Mouse (Mus musculus): ENCODE results near the gene Hist1h2ah. TPM values are rescaled to one million over a fixed set of nuclear protein-coding genes. Genes with fewer than 3 reads are reported as not detected.
"Not testable (repeated sequence)": the region's sequence is repeated elsewhere in the genome, so short reads cannot be mapped to it uniquely, and the experiment has no call there.

Gene Hist1h2ah
- polyA plus RNA-seq, 1 experiment from 2014 or later: 10.9 TPM

DNA sequence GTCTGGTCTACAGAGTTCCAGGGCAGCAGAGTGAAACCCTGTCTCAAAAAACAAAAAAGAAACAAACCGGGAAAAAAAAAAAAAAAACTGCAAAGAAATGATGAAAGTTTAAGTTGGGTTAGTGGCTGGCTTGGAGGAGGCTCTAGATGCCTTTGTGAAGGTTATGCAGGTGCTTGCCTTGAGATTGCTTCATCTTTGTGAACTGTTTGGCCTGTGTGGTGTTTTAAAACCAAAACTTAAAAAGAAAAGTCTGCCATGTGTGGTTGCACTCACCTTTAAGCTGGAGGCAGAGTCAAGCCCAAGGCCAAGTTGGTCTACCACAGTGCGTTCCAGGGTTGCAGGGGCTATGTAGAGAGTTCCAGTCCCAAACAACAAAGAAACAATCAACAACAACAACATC lies 13.7 kb upstream of the Hist1h2ah start:
- Histone ChIP-seq H3K27ac (ENCODE audit: low read length) (no peak overlapping the region), H3K4me3 (replicated peaks; ENCODE audit: low read length) (no peak overlapping the region), H3K36me3 (ENCODE audit: control insufficient read depth, insufficient read depth, low read length) (no peaks in the 10 kb centered on the region), H3K4me2 (ENCODE audit: low read depth, low read length) (no peak overlapping the region), H3K9me3 (replicated peaks; ENCODE audit: control insufficient read depth, low read length) (no peaks in the 10 kb centered on the region), H3K9ac (ENCODE audit: low read length) (no peak overlapping the region), H3K27me3 (ENCODE audit: control insufficient read depth, insufficient read depth, low read length) (no peaks in the 10 kb centered on the region), H3K4me1 (ENCODE audit: control insufficient read depth, insufficient read depth, low read length) (0 out of 2 replicates have a peak, but pooled peaks cover 4% of the 10 kb centered on the region)
- no peak for ATAC-seq (ENCODE audit: insufficient read depth, low FRiP score)
- WGBS: 90% methylated on average over 2 of the region's 2 CpGs

DNA sequence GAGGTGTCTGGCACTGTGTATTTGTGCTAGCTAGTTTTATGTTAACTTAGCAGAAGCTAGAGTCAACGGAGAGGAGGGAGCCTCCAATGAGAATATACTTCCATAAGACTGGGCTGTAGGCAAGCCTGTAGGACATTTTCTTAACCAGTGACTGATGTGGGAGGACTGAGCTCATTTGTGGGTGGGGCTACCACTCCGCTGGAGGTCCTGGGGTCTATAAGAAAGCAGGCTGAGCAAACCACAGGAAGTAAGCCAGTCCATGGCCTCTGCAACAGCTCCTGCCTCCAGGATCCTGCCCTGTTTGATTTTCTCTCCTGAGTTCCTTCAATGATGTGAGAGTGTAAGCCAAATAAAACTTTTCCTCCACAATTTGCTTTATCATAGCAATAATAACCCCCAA lies 9.9 kb upstream of the Hist1h2ah start:
- Histone ChIP-seq H3K9me3 (replicated peaks; ENCODE audit: control insufficient read depth, low read length) (no peaks in the 10 kb centered on the region), H3K4me3 (replicated peaks; ENCODE audit: low read length) (no peak overlapping the region), H3K4me2 (ENCODE audit: low read depth, low read length) (no peak overlapping the region), H3K36me3 (ENCODE audit: control insufficient read depth, insufficient read depth, low read length) (no peaks in the 10 kb centered on the region), H3K4me1 (ENCODE audit: control insufficient read depth, insufficient read depth, low read length) (peaks cover 17% of the 10 kb centered on the region), H3K27ac (ENCODE audit: low read length) (no peak overlapping the region), H3K27me3 (ENCODE audit: control insufficient read depth, insufficient read depth, low read length) (no peaks in the 10 kb centered on the region), H3K9ac (ENCODE audit: low read length) (no peak overlapping the region)
- no peak for ATAC-seq (ENCODE audit: insufficient read depth, low FRiP score)
- WGBS: 65% methylated on average over 2 of the region's 2 CpGs

DNA sequence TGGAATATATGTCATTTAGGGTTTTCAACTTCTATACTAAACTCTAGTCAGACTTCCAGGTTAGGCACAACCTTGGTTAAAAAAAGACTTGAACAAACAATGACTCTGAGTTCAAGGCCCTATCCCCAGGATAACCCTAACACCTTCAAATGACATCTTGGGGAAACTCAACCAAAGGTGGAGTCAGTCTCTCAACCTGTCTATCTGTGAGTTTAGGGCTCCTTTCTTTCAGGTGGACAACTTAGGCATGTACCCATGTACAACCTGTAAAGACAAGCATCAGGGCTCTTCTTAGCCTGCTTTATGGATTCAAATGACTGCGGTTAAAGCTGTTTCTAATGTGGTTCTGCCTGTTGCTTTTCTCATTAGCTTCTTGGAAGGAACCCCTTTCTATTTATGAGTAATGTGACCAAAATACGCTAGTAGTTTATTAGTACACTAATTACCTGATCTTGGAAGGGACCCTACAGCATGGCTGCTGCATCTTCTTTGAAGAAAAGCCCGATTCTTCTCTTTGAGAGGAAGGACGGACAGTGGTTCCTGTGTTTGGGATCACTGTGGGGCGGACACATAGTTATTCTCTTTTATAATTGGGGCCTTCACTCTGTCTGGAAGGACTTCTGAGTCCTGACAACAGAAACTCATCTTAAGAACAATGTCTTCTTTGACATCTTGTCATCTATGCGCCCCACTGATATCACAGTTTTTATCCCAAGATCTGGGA lies 9.2 kb upstream of the Hist1h2ah start:
- peak overlapping the region; percentile 58 for H3K4me2 ChIP-seq (ENCODE audit: low read depth, low read length)
- H3K9ac ChIP-seq (ENCODE audit: low read length): no peak overlapping the region
- WGBS: 85% methylated on average over 6 of the region's 6 CpGs
- H3K27me3 ChIP-seq (ENCODE audit: control insufficient read depth, insufficient read depth, low read length): no peaks in the 10 kb centered on the region
- ATAC-seq (ENCODE audit: insufficient read depth, low FRiP score): no peak
- no peaks in the 10 kb centered on the region for H3K36me3 ChIP-seq (ENCODE audit: control insufficient read depth, insufficient read depth, low read length)
- H3K4me1 ChIP-seq (ENCODE audit: control insufficient read depth, insufficient read depth, low read length): peaks cover 19% of the 10 kb centered on the region
- no peak overlapping the region for H3K4me3 ChIP-seq (replicated peaks; ENCODE audit: low read length)
- H3K9me3 ChIP-seq (replicated peaks; ENCODE audit: control insufficient read depth, low read length): no peaks in the 10 kb centered on the region
- no peak overlapping the region for H3K27ac ChIP-seq (ENCODE audit: low read length)

- Histone ChIP-seq H3K9me3 (replicated peaks; ENCODE audit: control insufficient read depth, low read length) (no peaks in the 10 kb centered on the region), H3K27ac (ENCODE audit: low read length) (peak overlapping the region; percentile 84), H3K27me3 (ENCODE audit: control insufficient read depth, insufficient read depth, low read length) (no peaks in the 10 kb centered on the region), H3K4me1 (ENCODE audit: control insufficient read depth, insufficient read depth, low read length) (peaks cover 19% of the 10 kb centered on the region), H3K4me2 (ENCODE audit: low read depth, low read length) (peak overlapping the region; percentile 58), H3K9ac (ENCODE audit: low read length) (peak overlapping the region; percentile 63), H3K4me3 (replicated peaks; ENCODE audit: low read length) (peak overlapping the region; percentile 43), H3K36me3 (ENCODE audit: control insufficient read depth, insufficient read depth, low read length) (no peaks in the 10 kb centered on the region)
- WGBS: under 1% methylated on average over 8 of the region's 14 CpGs
- 0 out of 2 replicates have a peak, but pooled peaks have one; percentile 2 for ATAC-seq (ENCODE audit: insufficient read depth, low FRiP score)
Observed at GRCm38 (mm10) chr13:22043503-22044431, 8.4 kb upstream of the Hist1h2ah start.

DNA sequence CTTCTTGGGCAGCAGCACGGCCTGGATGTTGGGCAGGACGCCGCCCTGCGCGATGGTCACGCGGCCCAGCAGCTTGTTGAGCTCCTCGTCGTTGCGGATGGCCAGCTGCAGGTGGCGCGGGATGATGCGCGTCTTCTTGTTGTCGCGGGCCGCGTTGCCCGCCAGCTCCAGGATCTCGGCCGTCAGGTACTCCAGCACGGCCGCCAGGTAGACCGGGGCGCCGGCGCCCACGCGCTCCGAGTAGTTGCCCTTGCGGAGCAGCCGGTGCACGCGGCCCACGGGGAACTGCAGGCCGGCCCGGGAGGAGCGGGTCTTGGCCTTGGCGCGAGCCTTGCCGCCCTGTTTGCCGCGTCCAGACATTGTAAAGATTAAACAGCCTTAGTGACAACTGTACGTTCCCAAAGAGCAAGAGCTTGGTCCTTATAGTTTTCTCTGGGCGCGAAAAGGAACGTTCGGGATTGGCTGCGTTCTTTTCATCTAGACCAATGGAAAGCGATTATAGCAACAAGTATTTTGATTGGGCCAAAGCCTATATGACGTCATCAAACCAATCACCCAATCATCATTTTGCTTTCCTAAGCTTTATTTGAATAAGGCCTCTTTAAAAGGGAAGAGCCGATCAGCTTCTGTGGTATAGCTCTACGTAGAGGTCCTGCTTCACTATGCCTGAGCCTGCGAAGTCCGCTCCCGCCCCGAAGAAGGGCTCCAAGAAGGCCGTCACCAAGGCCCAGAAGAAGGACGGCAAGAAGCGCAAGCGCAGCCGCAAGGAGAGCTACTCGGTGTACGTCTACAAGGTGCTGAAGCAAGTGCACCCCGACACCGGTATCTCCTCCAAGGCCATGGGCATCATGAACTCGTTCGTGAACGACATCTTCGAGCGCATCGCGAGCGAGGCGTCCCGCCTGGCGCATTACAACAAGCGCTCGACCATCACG lies 7.5 kb upstream of the Hist1h2ah start, which contains the start of the genes Hist1h2ag and Hist1h2bj:
Gene Hist1h2ag, minus strand, starts transcription at position 377 of the 935 bp plus-strand sequence.
Gene Hist1h2bj, plus strand, starts transcription at position 647 of the 935 bp plus-strand sequence.
- H3K27ac ChIP-seq (ENCODE audit: low read length): peak within 1 kb of the TSS; percentile 93
- H3K9ac ChIP-seq (ENCODE audit: low read length): peak within 1 kb of the TSS; percentile 67
- H3K4me2 ChIP-seq (ENCODE audit: low read depth, low read length): peak within 1 kb of the TSS; percentile 71
- peaks cover 19% of the 10 kb centered on the region for H3K4me1 ChIP-seq (ENCODE audit: control insufficient read depth, insufficient read depth, low read length)
- not testable (repeated sequence) for H3K9me3 ChIP-seq (replicated peaks; ENCODE audit: control insufficient read depth, low read length); H3K27me3 ChIP-seq (ENCODE audit: control insufficient read depth, insufficient read depth, low read length); H3K36me3 ChIP-seq (ENCODE audit: control insufficient read depth, insufficient read depth, low read length)
- H3K4me3 ChIP-seq (replicated peaks; ENCODE audit: low read length): peak within 1 kb of the TSS; percentile 44
- WGBS: under 1% methylated on average over 38 of the region's 80 CpGs
- peak; percentile 93 for ATAC-seq (ENCODE audit: insufficient read depth, low FRiP score)

- H3K4me2 ChIP-seq (ENCODE audit: low read depth, low read length): peak overlapping the region; percentile 71
- peak overlapping the region; percentile 67 for H3K9ac ChIP-seq (ENCODE audit: low read length)
Observed at GRCm38 (mm10) chr13:22041651-22042567, 6.5 kb upstream of the Hist1h2ah start.

GRCm38 (mm10) chr13:22041142-22041536 lies 5.8 kb upstream of the Hist1h2ah start, which contains the start of gene Hist1h4i:
Gene Hist1h4i, minus strand, starts transcription at chr13:22041362.
- under 1% methylated on average over 24 of the region's 27 CpGs for WGBS
- not testable (repeated sequence) for H3K36me3 ChIP-seq (ENCODE audit: control insufficient read depth, insufficient read depth, low read length); H3K9me3 ChIP-seq (replicated peaks; ENCODE audit: control insufficient read depth, low read length); H3K27me3 ChIP-seq (ENCODE audit: control insufficient read depth, insufficient read depth, low read length)
- Histone ChIP-seq H3K4me3 (replicated peaks; ENCODE audit: low read length) (peak within 1 kb of the TSS; percentile 44), H3K4me1 (ENCODE audit: control insufficient read depth, insufficient read depth, low read length) (peaks cover 25% of the 10 kb centered on the region), H3K27ac (ENCODE audit: low read length) (peak within 1 kb of the TSS; percentile 93), H3K4me2 (ENCODE audit: low read depth, low read length) (peak within 1 kb of the TSS; percentile 71), H3K9ac (ENCODE audit: low read length) (peak within 1 kb of the TSS; percentile 67)
- ATAC-seq (ENCODE audit: insufficient read depth, low FRiP score): peak; percentile 65

More at GRCm38 (mm10) chr13:22041651-22042567, 6.5 kb upstream of the Hist1h2ah start:
- Histone ChIP-seq H3K36me3 (ENCODE audit: control insufficient read depth, insufficient read depth, low read length) (no peaks in the 10 kb centered on the region), H3K4me3 (replicated peaks; ENCODE audit: low read length) (peak overlapping the region; percentile 44), H3K9me3 (replicated peaks; ENCODE audit: control insufficient read depth, low read length) (no peaks in the 10 kb centered on the region), H3K27me3 (ENCODE audit: control insufficient read depth, insufficient read depth, low read length) (no peaks in the 10 kb centered on the region), H3K27ac (ENCODE audit: low read length) (peak overlapping the region; percentile 93), H3K4me1 (ENCODE audit: control insufficient read depth, insufficient read depth, low read length) (peaks cover 19% of the 10 kb centered on the region)
- 2% methylated on average over 13 of the region's 13 CpGs for WGBS
- no peak for ATAC-seq (ENCODE audit: insufficient read depth, low FRiP score)
